Mouse (Mus musculus): ENCODE measurements around the gene Spata18.

GRCm38 (mm10) chr5:73642091-73642490, 9.1 kb upstream of the Spata18 start:
- TF ChIP-seq POLR2A (IDR thresholded peaks at IDR 0.05; ENCODE audit: low read depth, low read length) (no peak), CTCF (conservative IDR thresholded peaks at IDR 0.05; ENCODE audit: insufficient read depth, insufficient read length, low read depth, low read length) (peak; percentile 47)
